Mouse (Mus musculus): ENCODE data around the gene Aamdc. TPM values are rescaled to one million over a fixed set of nuclear protein-coding genes. Genes with fewer than 3 reads are reported as not detected.

Aamdc gene
- total and polyA plus RNA-seq, 2 experiments from 2014 or later: 25.7 to 56.6 TPM

GRCm38 (mm10) chr7:97569372-97569771 is 9.9 kb downstream of the Aamdc start:
- ATAC-seq (no peak), DNase-seq (no peak)
- no peak overlapping the region for H3K4me3 ChIP-seq (ENCODE audit: low read depth, low read length)
- no peaks in the 10 kb centered on the region for H3K36me3 ChIP-seq (ENCODE audit: insufficient read depth)
- no peak overlapping the region for H3K27ac ChIP-seq (ENCODE audit: low read depth, low read length)
- 79% methylated on average over 4 of the region's 4 CpGs for WGBS
- no peaks in the 10 kb centered on the region for H3K27me3 ChIP-seq (ENCODE audit: insufficient read depth, low read length)
- no peaks in the 10 kb centered on the region for H3K9me3 ChIP-seq (ENCODE audit: low read length)
- TF ChIP-seq CTCF (IDR thresholded peaks at IDR 0.05; ENCODE audit: low read depth): no peak
- no peaks in the 10 kb centered on the region for H3K4me1 ChIP-seq (ENCODE audit: insufficient read depth)
- no peak overlapping the region for H3K9ac ChIP-seq
- H3K4me2 ChIP-seq (ENCODE audit: low read depth): no peak overlapping the region

DNA sequence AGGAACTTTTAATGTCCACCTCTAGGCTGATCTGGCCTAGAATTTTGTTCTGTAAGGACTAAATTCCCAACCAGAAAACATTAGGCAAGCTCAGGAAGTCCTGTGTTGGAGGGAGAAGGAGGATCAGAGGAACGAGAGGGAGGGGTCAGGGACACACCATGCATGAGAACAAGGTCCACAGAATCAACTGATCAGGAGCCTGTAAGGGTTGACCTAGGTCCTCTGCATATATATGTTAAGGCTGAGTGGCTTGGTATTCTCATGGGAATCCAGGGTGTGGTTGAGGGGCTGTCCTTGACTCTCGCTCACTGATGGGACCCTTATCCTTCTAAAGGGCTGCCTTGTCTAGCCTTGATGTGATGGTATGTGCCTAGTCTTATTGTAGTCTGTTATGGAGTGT is 15.7 kb downstream of the Aamdc start:
- no peak for ATAC-seq
- no peaks in the 10 kb centered on the region for H3K4me1 ChIP-seq (ENCODE audit: insufficient read depth)
- no peak overlapping the region for H3K4me3 ChIP-seq (ENCODE audit: low read depth, low read length)
- H3K27ac ChIP-seq (ENCODE audit: low read depth, low read length): no peak overlapping the region
- no peaks in the 10 kb centered on the region for H3K9me3 ChIP-seq (ENCODE audit: low read length)
- TF ChIP-seq CTCF (IDR thresholded peaks at IDR 0.05; ENCODE audit: low read depth): no peak
- no peak overlapping the region for H3K4me2 ChIP-seq (ENCODE audit: low read depth)
- no peak for DNase-seq
- 91% methylated on average over 2 of the region's 2 CpGs for WGBS
- no peaks in the 10 kb centered on the region for H3K27me3 ChIP-seq (ENCODE audit: insufficient read depth, low read length)
- H3K36me3 ChIP-seq (ENCODE audit: insufficient read depth): 0 out of 2 replicates have a peak, but pooled peaks cover 4% of the 10 kb centered on the region
- no peak overlapping the region for H3K9ac ChIP-seq

- Histone ChIP-seq H3K9me3 (ENCODE audit: low read length) (no peaks in the 10 kb centered on the region), H3K36me3 (ENCODE audit: insufficient read depth) (peaks cover 11% of the 10 kb centered on the region), H3K4me1 (ENCODE audit: insufficient read depth) (no peaks in the 10 kb centered on the region), H3K27ac (ENCODE audit: low read depth, low read length) (no peak overlapping the region), H3K4me3 (ENCODE audit: low read depth, low read length) (no peak overlapping the region), H3K27me3 (ENCODE audit: insufficient read depth, low read length) (no peaks in the 10 kb centered on the region), H3K4me2 (ENCODE audit: low read depth) (no peak overlapping the region), H3K9ac (no peak overlapping the region)
- no peak for TF ChIP-seq CTCF (IDR thresholded peaks at IDR 0.05; ENCODE audit: low read depth)
- DNase-seq (no peak), ATAC-seq (no peak)
- 89% methylated on average over 9 of the region's 9 CpGs for WGBS
These were observed 28.6 kb downstream of the Aamdc start for GRCm38 (mm10) chr7:97550673-97551072.

DNA sequence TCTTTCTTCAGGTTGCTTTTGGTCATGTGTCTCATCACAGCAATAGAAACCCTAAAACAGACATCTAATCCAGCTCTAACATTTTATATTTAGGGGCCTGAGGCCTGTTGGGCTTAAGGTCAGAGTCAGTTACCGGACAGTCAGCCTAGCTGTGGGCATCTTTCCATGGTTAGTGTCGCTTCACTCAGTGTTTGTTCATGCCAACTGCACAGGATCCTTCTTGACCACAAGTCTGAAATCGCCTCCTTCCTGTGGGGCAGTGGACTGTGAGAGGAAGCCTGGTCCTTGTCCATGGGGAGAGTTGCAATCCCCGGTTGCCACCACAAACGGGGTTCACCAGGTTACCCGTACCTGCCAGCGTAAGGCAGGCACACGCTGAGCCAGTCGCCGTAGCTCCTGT is 30.0 kb downstream of the Aamdc start:
- H3K9me3 ChIP-seq (ENCODE audit: low read length): no peaks in the 10 kb centered on the region
- DNase-seq (no peak), ATAC-seq (no peak)
- H3K27me3 ChIP-seq (ENCODE audit: insufficient read depth, low read length): no peaks in the 10 kb centered on the region
- peaks cover 11% of the 10 kb centered on the region for H3K36me3 ChIP-seq (ENCODE audit: insufficient read depth)
- H3K4me1 ChIP-seq (ENCODE audit: insufficient read depth): no peaks in the 10 kb centered on the region
- no peak for TF ChIP-seq CTCF (IDR thresholded peaks at IDR 0.05; ENCODE audit: low read depth)
- 96% methylated on average over 10 of the region's 10 CpGs for WGBS
- no peak overlapping the region for H3K4me2 ChIP-seq (ENCODE audit: low read depth)
- no peak overlapping the region for H3K9ac ChIP-seq
- H3K4me3 ChIP-seq (ENCODE audit: low read depth, low read length): no peak overlapping the region
- H3K27ac ChIP-seq (ENCODE audit: low read depth, low read length): no peak overlapping the region

- ATAC-seq: no peak
- WGBS: 87% methylated on average over 2 of the region's 2 CpGs
- Histone ChIP-seq H3K4me1 (ENCODE audit: insufficient read depth) (no peaks in the 10 kb centered on the region), H3K36me3 (ENCODE audit: insufficient read depth) (peaks cover 24% of the 10 kb centered on the region), H3K4me3 (ENCODE audit: low read depth, low read length) (no peak overlapping the region), H3K4me2 (ENCODE audit: low read depth) (no peak overlapping the region), H3K27ac (ENCODE audit: low read depth, low read length) (no peak overlapping the region), H3K9ac (no peak overlapping the region), H3K27me3 (ENCODE audit: insufficient read depth, low read length) (no peaks in the 10 kb centered on the region), H3K9me3 (ENCODE audit: low read length) (no peaks in the 10 kb centered on the region)
- TF ChIP-seq CTCF (IDR thresholded peaks at IDR 0.05; ENCODE audit: low read depth): no peak
- DNase-seq: no peak
These were observed 32.8 kb downstream of the Aamdc start for GRCm38 (mm10) chr7:97546462-97546861.

GRCm38 (mm10) chr7:97536571-97536970 is 42.7 kb downstream of the Aamdc start:
- WGBS: 91% methylated on average over 5 of the region's 5 CpGs

DNA sequence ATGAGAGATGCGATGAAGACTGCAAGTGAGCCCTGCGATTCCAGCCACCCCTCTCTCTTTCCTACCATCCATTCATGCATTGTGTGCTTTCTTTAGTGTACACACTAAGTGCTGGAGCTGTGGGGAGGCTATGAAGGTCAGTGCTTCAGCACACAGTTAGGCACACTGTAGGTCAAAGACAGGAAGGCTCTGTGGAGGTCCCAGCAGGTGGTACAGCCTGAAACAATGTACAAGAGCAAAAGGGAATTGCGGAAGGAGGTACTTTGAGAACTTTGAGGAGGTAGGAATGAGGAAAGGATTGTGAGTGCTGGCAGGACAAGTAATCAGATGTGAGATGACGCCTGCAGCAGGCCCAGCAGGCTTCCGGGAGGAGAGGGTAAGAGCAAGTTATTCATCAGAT is 43.8 kb downstream of the Aamdc start:
- no peak overlapping the region for H3K4me2 ChIP-seq (ENCODE audit: low read depth)
- no peaks in the 10 kb centered on the region for H3K27me3 ChIP-seq (ENCODE audit: insufficient read depth, low read length)
- DNase-seq: no peak
- no peak overlapping the region for H3K9ac ChIP-seq
- no peak overlapping the region for H3K4me3 ChIP-seq (ENCODE audit: low read depth, low read length)
- no peak overlapping the region for H3K27ac ChIP-seq (ENCODE audit: low read depth, low read length)
- 80% methylated on average over 5 of the region's 5 CpGs for WGBS
- ATAC-seq: no peak
- no peak for TF ChIP-seq CTCF (IDR thresholded peaks at IDR 0.05; ENCODE audit: low read depth)
- H3K36me3 ChIP-seq (ENCODE audit: insufficient read depth): peaks cover 70% of the 10 kb centered on the region
- H3K4me1 ChIP-seq (ENCODE audit: insufficient read depth): no peaks in the 10 kb centered on the region
- H3K9me3 ChIP-seq (ENCODE audit: low read length): no peaks in the 10 kb centered on the region

More at GRCm38 (mm10) chr7:97536571-97536970, 42.7 kb downstream of the Aamdc start:
- no peak overlapping the region for H3K4me2 ChIP-seq (ENCODE audit: low read depth)
- H3K27me3 ChIP-seq (ENCODE audit: insufficient read depth, low read length): no peaks in the 10 kb centered on the region
- no peak for TF ChIP-seq CTCF (IDR thresholded peaks at IDR 0.05; ENCODE audit: low read depth)
- H3K4me3 ChIP-seq (ENCODE audit: low read depth, low read length): no peak overlapping the region
- no peaks in the 10 kb centered on the region for H3K4me1 ChIP-seq (ENCODE audit: insufficient read depth)
- H3K9me3 ChIP-seq (ENCODE audit: low read length): no peaks in the 10 kb centered on the region
- no peak for DNase-seq
- no peak overlapping the region for H3K27ac ChIP-seq (ENCODE audit: low read depth, low read length)
- H3K36me3 ChIP-seq (ENCODE audit: insufficient read depth): peaks cover 70% of the 10 kb centered on the region
- no peak for ATAC-seq
- no peak overlapping the region for H3K9ac ChIP-seq

DNA sequence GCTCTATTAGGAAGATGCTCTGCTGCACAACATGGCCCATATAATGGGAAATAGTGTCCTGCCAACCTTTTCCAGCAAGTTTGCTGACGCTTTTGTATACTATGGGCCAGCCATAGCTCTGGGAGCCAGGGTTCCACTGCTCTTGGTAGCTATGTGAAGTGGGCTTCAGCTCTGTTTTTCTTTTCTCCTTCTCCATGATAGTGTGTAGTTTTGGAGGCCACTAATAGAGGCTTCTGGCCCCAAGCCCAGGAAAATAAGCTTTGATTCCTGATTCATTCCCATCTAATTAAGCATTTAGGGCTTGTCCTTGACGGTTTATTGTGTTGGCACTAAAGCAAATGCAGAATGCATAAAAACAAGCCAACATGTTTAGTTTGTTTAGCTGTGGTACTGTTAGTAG is 59.4 kb downstream of the Aamdc start:
- no peak overlapping the region for H3K4me2 ChIP-seq (ENCODE audit: low read depth)
- TF ChIP-seq CTCF (IDR thresholded peaks at IDR 0.05; ENCODE audit: low read depth): no peak
- WGBS: 26% methylated on average over 2 of the region's 2 CpGs
- H3K4me3 ChIP-seq (ENCODE audit: low read depth, low read length): no peak overlapping the region
- H3K36me3 ChIP-seq (ENCODE audit: insufficient read depth): peaks cover 29% of the 10 kb centered on the region
- H3K9me3 ChIP-seq (ENCODE audit: low read length): no peaks in the 10 kb centered on the region
- DNase-seq (peak; percentile 51), ATAC-seq (peak; percentile 47)
- H3K4me1 ChIP-seq (ENCODE audit: insufficient read depth): no peaks in the 10 kb centered on the region
- no peak overlapping the region; the same call in 1 of the 2 replicates for H3K27ac ChIP-seq (ENCODE audit: low read depth, low read length)
- no peak overlapping the region for H3K9ac ChIP-seq
- no peaks in the 10 kb centered on the region for H3K27me3 ChIP-seq (ENCODE audit: insufficient read depth, low read length)

Measured in forebrain, postnatal 0 days (tissue).